Mouse (Mus musculus): ENCODE measurements at regions not wholly inside any gene's neighbourhood (a gene's known extent, or its start where the extent isn't known, plus 50 kb on each side); places are given as distances from the start of the nearest gene placed in this dataset.

- no peak for DNase-seq (ENCODE audit: low read depth in 3 of 3, low spot score in 3 of 3)
- Histone ChIP-seq H3K4me3 (ENCODE audit: insufficient read depth in 1 of 2, low read depth in 2 of 2, low read length in 2 of 2) (no peak overlapping the region), H3K27ac (no peak overlapping the region), H3K4me2 (ENCODE audit: low read depth) (no peak overlapping the region), H3K36me3 (replicated peaks; ENCODE audit: control insufficient read depth, insufficient read depth, low read depth) (no peaks in the 10 kb centered on the region), H3K9me3 (ENCODE audit: control insufficient read depth, low read length) (no peaks in the 10 kb centered on the region), H3K9ac (replicated peaks) (no peak overlapping the region), H3K27me3 (ENCODE audit: control insufficient read depth, insufficient read depth, low read length) (no peaks in the 10 kb centered on the region), H3K4me1 (replicated peaks; ENCODE audit: control insufficient read depth in 2 of 2, insufficient read depth in 2 of 2, low read length in 1 of 2) (no peaks in the 10 kb centered on the region)
- TF ChIP-seq CTCF (IDR thresholded peaks at IDR 0.05; ENCODE audit: low read depth) (no peak), EP300 (IDR thresholded peaks at IDR 0.05; ENCODE audit: low read depth) (no peak)
- no peak for ATAC-seq (ENCODE audit: insufficient read depth)
- WGBS (ENCODE audit: insufficient replicate concordance) = 55% methylated on average over 12 of the region's 12 CpGs
Observed at GRCm38 (mm10) chr2:171306000-171306399, 574.4 kb downstream of the Dok5 start.

DNA sequence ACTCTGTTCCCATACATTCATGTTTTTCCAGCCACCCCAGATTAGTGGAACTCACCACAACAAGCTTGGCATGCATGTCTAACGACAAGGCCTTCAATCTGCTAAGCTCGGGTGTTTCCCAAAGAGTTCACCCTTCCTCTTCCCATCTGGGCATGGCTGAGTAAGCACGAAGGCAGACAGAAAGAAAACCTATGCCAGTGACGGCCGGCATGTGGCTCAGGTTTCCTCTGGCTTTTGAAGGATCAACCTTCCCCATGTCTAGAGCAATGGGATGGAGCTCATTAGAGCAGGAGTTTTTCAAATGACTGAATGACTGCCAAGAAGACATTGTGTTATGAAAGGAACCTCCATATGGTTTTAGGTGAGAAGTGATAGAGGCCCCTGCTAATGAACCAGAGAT is 566.9 kb downstream of the Dok5 start:
- H3K9me3 ChIP-seq (ENCODE audit: control insufficient read depth, low read length) = no peaks in the 10 kb centered on the region
- H3K27me3 ChIP-seq (ENCODE audit: control insufficient read depth, insufficient read depth, low read length) = no peaks in the 10 kb centered on the region
- H3K27ac ChIP-seq = no peak overlapping the region
- H3K9ac ChIP-seq (replicated peaks) = no peak overlapping the region
- no peak for TF ChIP-seq CTCF (IDR thresholded peaks at IDR 0.05; ENCODE audit: low read depth)
- no peak for TF ChIP-seq EP300 (IDR thresholded peaks at IDR 0.05; ENCODE audit: low read depth)
- H3K4me1 ChIP-seq (replicated peaks; ENCODE audit: control insufficient read depth in 2 of 2, insufficient read depth in 2 of 2, low read length in 1 of 2) = no peaks in the 10 kb centered on the region
- no peak overlapping the region for H3K4me2 ChIP-seq (ENCODE audit: low read depth)
- H3K36me3 ChIP-seq (replicated peaks; ENCODE audit: control insufficient read depth, insufficient read depth, low read depth) = no peaks in the 10 kb centered on the region
- DNase-seq (ENCODE audit: low read depth in 3 of 3, low spot score in 3 of 3) (no peak), ATAC-seq (ENCODE audit: insufficient read depth) (no peak)
- 70% methylated on average over 5 of the region's 5 CpGs for WGBS (ENCODE audit: insufficient replicate concordance)
- no peak overlapping the region for H3K4me3 ChIP-seq (ENCODE audit: insufficient read depth in 1 of 2, low read depth in 2 of 2, low read length in 2 of 2)

DNA sequence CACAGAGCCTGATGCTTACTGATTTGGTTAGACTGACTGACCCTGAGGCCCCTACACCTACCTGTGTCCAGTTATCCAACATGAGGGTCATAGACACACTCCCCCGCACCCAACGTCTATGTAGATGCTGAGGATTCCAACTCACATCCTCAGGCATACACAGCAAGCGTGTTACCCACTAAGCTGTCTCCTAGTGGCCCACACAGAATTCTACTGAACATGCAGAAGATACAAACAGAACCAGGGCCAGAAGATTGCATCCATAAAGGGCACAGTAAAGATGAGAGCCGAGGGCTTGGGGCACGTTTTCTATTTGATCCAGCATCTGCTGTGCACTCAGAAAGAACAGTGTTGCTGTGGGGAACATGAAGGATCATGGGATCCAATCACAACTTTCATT is 564.0 kb downstream of the Dok5 start:
- no peak for TF ChIP-seq EP300 (IDR thresholded peaks at IDR 0.05; ENCODE audit: low read depth)
- TF ChIP-seq CTCF (IDR thresholded peaks at IDR 0.05; ENCODE audit: low read depth) = no peak
- ATAC-seq (ENCODE audit: insufficient read depth) (no peak), DNase-seq (ENCODE audit: low read depth in 3 of 3, low spot score in 3 of 3) (no peak)
- H3K4me3 ChIP-seq (ENCODE audit: insufficient read depth in 1 of 2, low read depth in 2 of 2, low read length in 2 of 2) = no peak overlapping the region
- no peaks in the 10 kb centered on the region for H3K36me3 ChIP-seq (replicated peaks; ENCODE audit: control insufficient read depth, insufficient read depth, low read depth)
- H3K27ac ChIP-seq = no peak overlapping the region
- H3K4me2 ChIP-seq (ENCODE audit: low read depth) = no peak overlapping the region
- no peaks in the 10 kb centered on the region for H3K9me3 ChIP-seq (ENCODE audit: control insufficient read depth, low read length)
- no peaks in the 10 kb centered on the region for H3K4me1 ChIP-seq (replicated peaks; ENCODE audit: control insufficient read depth in 2 of 2, insufficient read depth in 2 of 2, low read length in 1 of 2)
- no peak overlapping the region for H3K9ac ChIP-seq (replicated peaks)
- no peaks in the 10 kb centered on the region for H3K27me3 ChIP-seq (ENCODE audit: control insufficient read depth, insufficient read depth, low read length)
- 52% methylated on average over 5 of the region's 5 CpGs for WGBS (ENCODE audit: insufficient replicate concordance)

DNA sequence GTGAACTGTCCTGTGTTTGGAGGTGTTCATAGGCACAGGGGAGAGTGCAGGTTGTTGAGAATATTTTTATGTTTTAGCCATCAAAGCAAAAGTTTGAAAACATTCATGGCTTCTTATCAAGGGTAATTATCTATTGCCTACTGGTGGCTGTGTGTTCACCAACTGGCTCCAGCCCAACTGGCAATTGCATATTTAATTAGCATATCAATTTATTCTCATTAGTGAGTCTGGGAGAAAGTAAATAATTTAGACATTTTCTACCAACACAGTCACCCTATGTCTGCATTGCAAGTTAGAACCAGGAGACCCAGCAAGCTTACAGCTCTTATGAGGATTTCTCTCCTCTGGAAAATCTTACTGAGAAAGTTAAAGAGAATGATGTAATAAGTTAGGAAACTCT is 561.0 kb downstream of the Dok5 start:
- Histone ChIP-seq H3K4me3 (ENCODE audit: insufficient read depth in 1 of 2, low read depth in 2 of 2, low read length in 2 of 2) (no peak overlapping the region), H3K4me2 (ENCODE audit: low read depth) (no peak overlapping the region), H3K9ac (replicated peaks) (no peak overlapping the region), H3K27ac (no peak overlapping the region), H3K9me3 (ENCODE audit: control insufficient read depth, low read length) (no peaks in the 10 kb centered on the region), H3K27me3 (ENCODE audit: control insufficient read depth, insufficient read depth, low read length) (no peaks in the 10 kb centered on the region), H3K4me1 (replicated peaks; ENCODE audit: control insufficient read depth in 2 of 2, insufficient read depth in 2 of 2, low read length in 1 of 2) (no peaks in the 10 kb centered on the region), H3K36me3 (replicated peaks; ENCODE audit: control insufficient read depth, insufficient read depth, low read depth) (no peaks in the 10 kb centered on the region)
- TF ChIP-seq CTCF (IDR thresholded peaks at IDR 0.05; ENCODE audit: low read depth) = no peak
- no peak for TF ChIP-seq EP300 (IDR thresholded peaks at IDR 0.05; ENCODE audit: low read depth)
- ATAC-seq (ENCODE audit: insufficient read depth) (no peak), DNase-seq (ENCODE audit: low read depth in 3 of 3, low spot score in 3 of 3) (no peak)

GRCm38 (mm10) chr2:171285719-171286394 is 554.2 kb downstream of the Dok5 start:
- no peak overlapping the region for H3K9ac ChIP-seq (replicated peaks)
- WGBS (ENCODE audit: insufficient replicate concordance) = 39% methylated on average over 6 of the region's 6 CpGs
- no peak for TF ChIP-seq CTCF (IDR thresholded peaks at IDR 0.05; ENCODE audit: low read depth)
- no peak for TF ChIP-seq EP300 (IDR thresholded peaks at IDR 0.05; ENCODE audit: low read depth)

More at GRCm38 (mm10) chr2:171285719-171286394, 554.2 kb downstream of the Dok5 start:
- H3K36me3 ChIP-seq (replicated peaks; ENCODE audit: control insufficient read depth, insufficient read depth, low read depth) = no peaks in the 10 kb centered on the region
- no peaks in the 10 kb centered on the region for H3K4me1 ChIP-seq (replicated peaks; ENCODE audit: control insufficient read depth in 2 of 2, insufficient read depth in 2 of 2, low read length in 1 of 2)
- no peak for ATAC-seq (ENCODE audit: insufficient read depth)
- no peaks in the 10 kb centered on the region; the same call in 1 of the 2 replicates for H3K9me3 ChIP-seq (ENCODE audit: control insufficient read depth, low read length)
- no peak overlapping the region for H3K4me2 ChIP-seq (ENCODE audit: low read depth)
- H3K4me3 ChIP-seq (ENCODE audit: insufficient read depth in 1 of 2, low read depth in 2 of 2, low read length in 2 of 2) = no peak overlapping the region
- no peak for DNase-seq (ENCODE audit: low read depth in 3 of 3, low spot score in 3 of 3)
- H3K27me3 ChIP-seq (ENCODE audit: control insufficient read depth, insufficient read depth, low read length) = no peaks in the 10 kb centered on the region
- H3K27ac ChIP-seq = no peak overlapping the region

Measured in liver, embryonic 14.5 days (tissue).